Comparison of ENCODE assay signal across 8 mouse cellular contexts in genomic region chr7:114922155-114922554, GRCm38 (mm10).
DNase-seq lines count a peak whose midpoint lies in the region; ATAC-seq lines count a peak whose summit lies in the region.

No protein-coding gene starts in this region.

- WGBS in hindbrain, embryonic 12.5 days = 9% methylated on average over 3 of the region's 3 CpGs

- ATAC-seq in hindbrain, embryonic 12.5 days (ENCODE audit: low FRiP score) = peak; percentile 78

- H3K4me1 ChIP-seq in hindbrain, embryonic 12.5 days = 0 out of 2 replicates have a peak, but pooled peaks cover 2% of the 10 kb centered on the region

- 0 out of 2 replicates have a peak, but pooled peaks cover 2% of the 10 kb centered on the region for H3K27me3 ChIP-seq in hindbrain, embryonic 12.5 days

- no peak overlapping the region for H3K27ac ChIP-seq in hindbrain, embryonic 12.5 days

- DNase-seq in R1 (ENCODE audit: low read depth, low spot score) = peak; percentile 79
- DNase-seq in cerebellum, adult 8-10 months = peak; percentile 12
- peak; percentile 76 for DNase-seq in forelimb bud, embryonic 11.5 days (ENCODE audit: low read depth, low spot score)
- peak; percentile 23 for DNase-seq in layer of hippocampus, adult 9-11 months
- DNase-seq in lung, postnatal 14 days = peak; percentile 71
- DNase-seq in right cerebral cortex, postnatal 25 days = peak; percentile 51
- peak; percentile 32 to 68 for DNase-seq in urinary bladder, postnatal 4 days (ENCODE audit: low spot score in 2 of 2)

- H3K9me3 ChIP-seq in hindbrain, embryonic 12.5 days (replicated peaks) = no peaks in the 10 kb centered on the region

- no peak overlapping the region for H3K4me2 ChIP-seq in hindbrain, embryonic 12.5 days (replicated peaks)

- no peak overlapping the region for H3K9ac ChIP-seq in hindbrain, embryonic 12.5 days

- no peaks in the 10 kb centered on the region for H3K36me3 ChIP-seq in hindbrain, embryonic 12.5 days

- no peak overlapping the region for H3K4me3 ChIP-seq in hindbrain, embryonic 12.5 days

Comparison
In these comparisons a context has a peak if more than half of its experiments do, and no peak if none do; other contexts are left out.
1. DNase-seq: peak in every context shown above with its lines; median percentile 79 in R1; 76 in forelimb bud, embryonic 11.5 days; 71 in lung, postnatal 14 days; 51 in right cerebral cortex, postnatal 25 days; 50 in urinary bladder, postnatal 4 days; 23 in layer of hippocampus, adult 9-11 months; 12 in cerebellum, adult 8-10 months.